Mouse (Mus musculus) embryonic fibroblast, embryonic 13.5 days (primary cell): Measurements from ENCODE around the gene Psma4.

Experiments used
- CTCF ChIP-seq: IDR thresholded peaks from 2 replicates; pipeline ENCODE4 v1.5.1; 2011; ENCODE audit warnings: mild to moderate bottlenecking, control low read depth, low read length, moderate library complexity, borderline replicate concordance; ENCODE audit not compliant: insufficient read depth
- POLR2A ChIP-seq: IDR thresholded peaks from 2 replicates; pipeline ENCODE4 v1.6.1; 2011; ENCODE audit warnings: low read depth, mild to moderate bottlenecking, control low read depth, low read length, moderate library complexity

GRCm38 (mm10) chr9:54994381-54994780 lies 43.8 kb downstream of the Psma4 start:
- TF ChIP-seq CTCF (no peak), POLR2A (no peak)
